Mouse (Mus musculus) embryo, embryonic 9.5 days (tissue): ENCODE data around the gene Aars2.

Experiments used
- DNase-seq: peaks from one replicate; pipeline ENCODE4 v3.0.0-alpha.2; 2017; ENCODE audit errors: extremely low spot score

Gene Aars2

GRCm38 (mm10) chr17:45500981-45501380 is 5.7 kb upstream of the Aars2 start:
- no peak for DNase-seq

- no peak for DNase-seq
These were observed 4.3 kb upstream of the Aars2 start for GRCm38 (mm10) chr17:45502324-45502723.

- DNase-seq, result no peak
These were observed 3.2 kb upstream of the Aars2 start for GRCm38 (mm10) chr17:45503301-45503973.

GRCm38 (mm10) chr17:45505941-45506465 is 638 bp upstream of the Aars2 start:
- no peak for DNase-seq

- DNase-seq, result no peak
These were observed 4.2 kb downstream of the Aars2 start for GRCm38 (mm10) chr17:45510871-45511270.

DNA sequence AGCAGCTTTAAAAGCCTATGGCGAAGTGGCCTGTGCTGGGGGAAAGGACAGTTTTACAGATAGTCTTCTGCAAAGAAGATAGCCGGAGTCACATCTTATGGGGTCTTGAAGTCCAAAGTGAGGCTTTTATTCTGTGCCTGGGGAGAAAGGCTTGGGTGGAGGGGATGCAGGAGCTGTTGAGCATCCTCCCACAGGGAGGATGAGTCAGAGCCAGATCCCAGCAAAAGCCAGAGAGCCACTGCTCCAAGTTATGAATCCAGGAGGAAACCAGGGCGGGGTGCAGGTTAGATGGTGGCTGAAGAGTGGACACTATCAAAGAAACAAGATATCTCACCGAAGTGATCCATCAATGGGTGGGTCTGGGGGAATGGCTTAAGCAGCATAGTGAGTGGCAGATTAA is 5.1 kb downstream of the Aars2 start:
- DNase-seq, result no peak

- DNase-seq, result no peak
These were observed 8.6 kb downstream of the Aars2 start for GRCm38 (mm10) chr17:45515204-45515726.

- no peak for DNase-seq
These were observed 9.2 kb downstream of the Aars2 start for GRCm38 (mm10) chr17:45515806-45516205.

GRCm38 (mm10) chr17:45516488-45516887 is 9.8 kb downstream of the Aars2 start:
- DNase-seq, result peak; percentile 72

GRCm38 (mm10) chr17:45517135-45517534 is 10.5 kb downstream of the Aars2 start:
- DNase-seq, result no peak

DNA sequence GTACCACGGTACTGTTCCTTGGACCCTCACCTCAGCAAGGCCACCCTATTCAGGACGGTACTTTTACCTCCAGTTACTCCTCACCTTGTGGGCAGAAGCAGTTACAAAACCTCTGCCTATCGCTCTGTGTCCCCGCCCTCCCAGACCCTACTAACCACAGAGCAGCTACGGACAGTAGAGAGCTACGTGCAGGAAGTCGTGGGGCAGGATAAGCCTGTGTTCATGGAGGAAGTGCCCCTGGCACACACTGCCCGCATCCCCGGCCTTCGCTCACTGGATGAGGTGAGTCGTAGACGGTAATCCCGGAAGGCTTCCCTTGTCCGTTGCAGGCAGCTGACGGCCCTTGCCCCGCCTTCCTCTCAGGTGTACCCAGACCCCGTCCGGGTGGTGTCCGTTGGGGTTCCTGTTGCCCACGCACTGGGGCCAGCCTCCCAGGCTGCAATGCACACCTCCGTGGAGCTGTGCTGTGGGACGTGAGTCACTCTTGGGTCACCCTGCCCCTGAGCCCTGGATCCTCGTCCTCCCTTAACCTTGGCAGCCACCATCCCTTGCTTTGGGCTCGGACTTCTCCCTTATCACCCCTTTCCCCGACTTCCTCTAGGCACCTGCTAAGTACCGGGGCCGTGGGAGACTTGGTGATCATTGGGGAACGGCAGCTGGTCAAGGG is 11.0 kb downstream of the Aars2 start:
- no peak for DNase-seq

DNA sequence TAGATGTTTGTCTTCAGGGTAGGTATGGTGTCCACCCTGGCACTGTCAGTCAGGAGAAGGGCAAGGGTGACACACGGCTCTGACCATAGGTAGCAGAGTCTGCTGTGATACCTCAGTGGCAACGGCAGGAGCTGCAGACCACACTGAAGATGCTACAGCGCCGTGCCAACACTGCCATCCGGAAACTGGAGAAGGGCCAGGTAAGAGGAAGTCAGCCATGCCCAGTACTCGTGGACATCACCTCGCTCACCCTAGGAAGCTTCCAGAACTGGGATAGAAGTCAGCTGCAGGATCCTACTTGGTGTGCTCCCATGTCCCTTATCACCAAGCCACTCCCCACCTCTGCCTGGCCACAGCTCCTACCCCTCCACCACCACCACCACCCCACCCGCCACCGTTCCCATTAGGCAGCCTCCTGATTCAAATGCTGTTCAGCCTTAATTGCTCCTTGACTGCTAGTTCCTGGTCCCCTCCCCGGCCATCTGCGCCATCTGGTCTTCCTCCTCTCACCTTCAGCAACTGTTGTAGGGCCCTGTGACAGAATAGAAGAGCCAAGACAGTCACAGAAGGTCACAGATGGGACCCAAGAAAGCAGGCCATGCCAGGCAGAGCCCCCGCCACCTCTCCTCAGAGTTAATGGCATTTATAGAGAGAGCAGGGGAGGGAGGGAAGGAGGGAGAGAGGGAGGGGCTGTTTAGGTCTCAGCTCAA is 12.3 kb downstream of the Aars2 start:
- DNase-seq, result no peak

GRCm38 (mm10) chr17:45520136-45520535 is 13.5 kb downstream of the Aars2 start:
- no peak for DNase-seq

- peak; percentile 75 for DNase-seq
These were observed 16.6 kb downstream of the Aars2 start, which contains the start of gene Tcte1 for GRCm38 (mm10) chr17:45523263-45523662. Gene Tcte1, plus strand, starts transcription at chr17:45523434.

DNA sequence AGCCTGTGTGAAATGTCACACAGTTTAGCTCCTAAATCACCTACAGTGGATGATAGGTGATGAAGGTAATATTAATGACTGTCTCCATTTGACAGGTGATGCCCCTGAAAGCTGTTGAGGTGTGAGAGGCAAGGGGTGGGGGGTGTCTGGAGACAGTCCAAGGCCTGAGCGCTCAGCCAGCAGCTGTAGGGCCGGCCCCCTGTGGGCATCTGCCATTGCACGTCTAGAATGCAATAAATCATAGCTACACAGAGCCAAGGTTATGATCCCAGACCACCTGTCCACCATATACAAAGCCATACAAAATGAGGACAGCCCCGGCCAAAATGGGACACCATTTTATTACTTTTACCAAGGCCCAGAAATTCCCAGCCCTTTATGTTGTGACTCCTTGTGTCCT is 18.3 kb downstream of the Aars2 start:
- DNase-seq, result no peak

- DNase-seq, result no peak
These were observed 19.9 kb downstream of the Aars2 start for GRCm38 (mm10) chr17:45526571-45526970.

GRCm38 (mm10) chr17:45530346-45530782 is 23.7 kb downstream of the Aars2 start:
- no peak for DNase-seq

- no peak for DNase-seq
These were observed 26.3 kb downstream of the Aars2 start for GRCm38 (mm10) chr17:45532896-45533295.

DNA sequence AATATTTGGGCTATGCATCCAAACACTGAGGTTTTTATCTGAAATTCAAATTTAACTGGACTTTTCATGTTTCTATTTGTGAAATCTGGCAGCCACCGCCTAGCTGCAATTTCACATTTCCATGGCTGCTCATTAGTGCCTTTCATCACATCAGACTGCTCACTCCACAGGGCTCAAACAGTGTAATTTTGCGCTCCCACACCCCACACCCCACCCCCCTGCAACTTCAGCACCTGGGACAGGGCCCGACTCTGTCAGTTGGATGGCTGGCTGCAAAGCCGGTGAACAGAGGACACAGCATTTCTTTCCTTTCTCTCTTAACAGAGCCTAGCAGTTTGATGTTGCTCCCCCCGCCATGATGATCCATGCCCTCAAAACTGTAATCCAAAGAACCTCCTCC is 29.6 kb downstream of the Aars2 start:
- peak; percentile 44 for DNase-seq

GRCm38 (mm10) chr17:45538394-45538793 is 31.8 kb downstream of the Aars2 start:
- DNase-seq, result no peak

DNA sequence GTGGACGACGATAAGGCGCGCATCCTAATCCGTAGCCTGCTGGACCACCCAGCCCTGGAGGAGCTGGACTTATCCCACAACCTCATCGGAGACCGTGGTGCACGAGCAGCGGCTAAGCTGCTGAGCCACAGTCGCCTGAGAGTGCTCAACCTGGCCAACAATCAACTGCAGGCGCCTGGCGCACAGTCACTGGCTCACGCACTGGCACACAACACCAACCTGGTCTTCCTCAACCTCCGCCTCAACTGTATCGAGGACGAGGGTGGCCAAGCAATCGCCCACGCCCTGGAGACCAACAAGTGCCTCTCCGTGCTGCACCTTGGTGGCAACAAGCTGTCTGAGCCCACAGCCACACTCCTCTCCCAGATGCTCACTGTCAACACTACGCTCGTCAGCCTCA is 33.0 kb downstream of the Aars2 start:
- no peak for DNase-seq

GRCm38 (mm10) chr17:45542129-45542528 is 35.5 kb downstream of the Aars2 start:
- no peak for DNase-seq
